Mouse (Mus musculus): ENCODE results near the gene Gm17617. TPM values are rescaled to one million over a fixed set of nuclear protein-coding genes. Genes with fewer than 3 reads are reported as not detected.

Gm17617 gene
- total RNA-seq (2022): not detected

DNA sequence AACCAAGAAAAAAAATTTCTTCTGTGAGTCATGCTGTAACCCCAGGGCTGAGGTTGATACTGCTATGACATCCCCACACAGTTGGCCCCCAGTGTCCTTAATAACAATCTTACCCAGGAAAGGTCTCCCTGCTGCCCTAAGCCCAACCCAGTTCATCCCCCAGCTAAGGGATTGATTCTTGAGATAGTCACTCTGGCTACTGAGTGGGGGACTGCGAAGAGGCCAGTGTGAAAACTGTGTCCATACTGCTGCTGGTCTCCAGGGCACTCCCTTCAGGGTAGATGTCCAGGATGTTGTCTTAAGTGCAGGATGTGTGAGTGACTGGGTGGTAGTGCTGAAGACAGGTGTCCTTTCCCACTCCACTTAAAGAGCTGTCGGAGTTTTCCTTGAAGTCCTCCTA lies at the start of gene Gm17617:
Gene Gm17617, minus strand, starts transcription at position 101 of the 400 bp plus-strand sequence.
- no peak for DNase-seq (ENCODE audit: low spot score in 2 of 2)

DNA sequence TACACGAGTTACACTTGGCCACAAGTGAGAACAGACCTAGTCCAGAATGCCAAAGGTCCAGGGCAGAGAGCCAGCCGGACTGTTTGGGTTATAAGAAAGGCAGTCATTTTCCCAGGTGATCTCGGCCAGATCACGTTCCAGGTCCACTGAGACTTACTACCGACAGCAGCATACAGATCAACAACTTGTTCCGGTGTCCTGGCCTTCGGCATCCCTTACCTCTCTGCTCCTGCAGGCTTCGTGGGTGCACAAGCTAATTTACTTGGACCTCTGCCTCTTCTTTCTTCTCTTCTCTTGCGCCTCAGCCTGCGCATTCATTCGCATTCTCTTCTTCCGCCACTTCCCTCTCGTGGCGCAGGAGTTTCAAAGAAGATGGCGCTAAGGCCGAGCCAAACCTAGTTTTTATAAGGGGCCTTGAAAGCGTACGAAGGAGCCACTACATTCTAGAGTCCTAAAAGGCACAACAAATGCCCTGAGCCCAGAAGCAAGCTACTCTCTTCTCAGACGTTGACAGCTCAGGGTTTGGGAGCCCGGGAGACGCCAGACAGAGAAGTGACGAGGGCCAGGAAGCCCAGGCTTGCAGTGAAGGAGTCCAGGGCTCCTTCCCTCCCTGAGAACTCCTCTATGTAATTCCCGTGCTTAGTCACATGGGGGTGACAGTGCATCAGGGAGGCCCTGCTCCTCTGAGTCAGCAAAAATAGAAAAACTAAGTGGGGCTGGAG lies 49.0 kb upstream of the Gm17617 start:
- DNase-seq (ENCODE audit: low spot score in 2 of 2): peak; percentile 50 to 55

DNA sequence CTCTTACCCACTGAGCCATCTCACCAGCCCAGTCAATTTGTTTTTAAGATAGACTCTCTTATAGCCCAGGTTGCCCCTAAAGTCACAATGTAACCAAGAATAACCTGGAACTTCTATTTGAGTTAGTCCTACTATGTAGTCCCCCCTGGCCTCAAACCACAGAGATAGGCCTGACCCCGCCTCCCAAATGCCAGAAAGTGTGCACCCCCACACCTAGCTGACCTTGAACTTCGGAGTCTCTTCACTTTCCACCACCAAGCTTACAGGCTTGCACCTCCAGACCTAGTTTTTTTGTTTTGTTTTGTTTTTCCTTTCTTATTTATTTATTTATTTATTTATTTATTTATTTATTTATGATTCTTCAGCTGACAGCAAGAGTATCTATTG lies 48.4 kb upstream of the Gm17617 start:
- DNase-seq (ENCODE audit: low spot score in 2 of 2): no peak

DNA sequence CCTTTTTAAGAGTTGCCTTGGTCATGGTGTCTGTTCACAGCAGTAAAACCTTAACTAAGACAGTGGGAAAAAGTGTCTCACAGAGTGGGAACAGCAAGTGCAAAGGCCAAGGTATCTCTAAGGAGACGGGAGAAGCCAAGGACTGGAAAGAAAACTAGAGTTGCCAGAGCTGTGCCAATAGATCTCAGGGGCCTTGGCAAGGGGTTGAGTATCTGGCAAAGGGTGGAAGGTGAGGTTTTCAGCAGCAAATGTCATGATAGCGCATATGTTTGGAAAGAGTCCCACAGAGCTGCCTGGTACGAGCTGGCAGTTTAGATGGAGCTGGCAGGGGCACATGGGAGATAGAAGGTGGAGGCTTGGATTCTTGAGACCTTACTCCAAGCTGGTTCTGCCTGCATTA lies 46.2 kb upstream of the Gm17617 start:
- DNase-seq (ENCODE audit: low spot score in 2 of 2): no peak

DNA sequence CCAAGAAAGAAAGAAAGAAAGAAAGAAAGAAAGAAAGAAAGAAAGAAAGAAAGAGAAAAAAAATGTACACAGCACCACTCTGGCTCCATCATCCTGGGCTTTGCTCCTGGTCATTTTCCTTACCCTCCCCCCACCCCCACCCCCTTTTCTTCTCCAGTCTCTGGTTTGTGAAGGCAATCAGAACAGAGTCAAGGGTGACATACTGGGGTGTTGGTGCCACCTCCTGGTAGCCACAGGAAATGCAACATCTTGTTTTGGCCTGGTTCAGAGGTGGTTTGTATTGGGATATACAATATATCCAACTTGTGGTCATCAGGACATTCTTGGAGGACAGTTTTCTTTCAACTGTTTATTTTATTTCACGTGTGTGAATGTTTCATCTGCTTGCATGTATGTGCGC lies 45.2 kb upstream of the Gm17617 start:
- DNase-seq (ENCODE audit: low spot score in 2 of 2): peak; percentile 58 to 85

DNA sequence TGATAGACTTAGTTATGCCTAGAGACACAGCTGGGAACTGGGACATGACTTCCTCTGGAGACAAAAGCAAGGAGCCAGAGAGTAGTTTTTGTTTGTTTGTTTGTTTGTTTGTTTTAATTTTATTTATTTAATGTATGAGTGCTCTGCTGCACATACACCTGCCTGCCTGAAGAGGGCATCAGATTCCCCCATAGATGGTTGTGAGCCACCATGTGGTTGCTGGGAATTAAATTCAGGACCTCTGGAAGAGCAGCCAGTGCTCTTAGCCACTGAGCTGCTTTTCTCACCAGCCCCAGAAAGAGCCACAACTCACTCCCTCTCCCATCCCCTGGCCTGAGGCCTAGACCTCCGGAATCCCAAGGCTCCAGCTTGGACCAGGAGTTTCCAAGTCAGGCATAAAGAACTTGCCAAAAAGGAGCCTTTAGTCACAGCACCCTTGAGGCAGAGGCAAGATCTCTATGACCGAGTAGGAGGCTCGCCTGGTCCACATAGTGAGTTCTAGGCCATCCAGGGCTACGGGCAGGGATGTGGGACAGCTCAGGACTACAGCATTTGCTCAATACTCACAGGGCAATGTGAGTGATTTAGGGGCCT lies 44.7 kb upstream of the Gm17617 start:
- no peak for DNase-seq (ENCODE audit: low spot score in 2 of 2)

DNA sequence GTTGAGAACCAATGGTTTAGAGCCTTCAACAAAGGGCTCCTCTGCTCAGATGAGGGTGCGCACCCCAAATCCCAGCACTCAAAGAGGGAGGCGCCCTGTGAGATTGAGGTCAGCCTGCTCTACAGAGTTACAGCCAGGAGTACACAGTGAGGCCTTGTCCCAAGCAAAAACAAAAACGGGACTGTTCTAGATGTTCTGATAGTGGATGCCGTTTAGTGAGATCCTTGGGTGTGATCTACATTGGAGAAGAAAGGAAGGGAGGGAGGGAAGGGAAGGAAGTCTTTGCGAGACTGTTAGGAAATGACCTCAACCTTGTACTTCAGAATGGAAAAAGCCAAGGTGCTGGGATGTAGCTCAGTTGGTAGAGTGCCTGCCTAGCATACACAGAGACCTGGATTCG lies 42.9 kb upstream of the Gm17617 start:
- no peak for DNase-seq (ENCODE audit: low spot score in 2 of 2)

DNA sequence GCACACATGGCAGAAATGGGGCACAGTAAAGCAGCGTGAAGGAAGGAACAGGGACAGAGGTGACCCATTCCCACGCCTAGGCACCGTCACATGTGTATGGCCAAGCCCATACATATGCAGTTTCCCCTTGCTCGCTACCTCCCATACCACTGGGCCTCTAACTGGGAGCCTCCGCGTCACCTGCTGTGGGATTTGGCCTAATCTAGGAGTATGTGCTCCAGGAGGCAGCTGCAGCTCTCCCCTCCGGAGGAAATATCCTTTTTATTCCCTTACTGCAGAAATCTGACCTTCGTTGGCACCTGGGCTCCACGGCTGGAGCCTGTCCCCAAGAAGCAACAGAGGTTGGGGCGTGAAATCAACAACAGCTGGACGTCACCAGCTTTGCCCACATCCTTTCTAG lies 41.0 kb upstream of the Gm17617 start:
- DNase-seq (ENCODE audit: low spot score in 2 of 2): no peak

DNA sequence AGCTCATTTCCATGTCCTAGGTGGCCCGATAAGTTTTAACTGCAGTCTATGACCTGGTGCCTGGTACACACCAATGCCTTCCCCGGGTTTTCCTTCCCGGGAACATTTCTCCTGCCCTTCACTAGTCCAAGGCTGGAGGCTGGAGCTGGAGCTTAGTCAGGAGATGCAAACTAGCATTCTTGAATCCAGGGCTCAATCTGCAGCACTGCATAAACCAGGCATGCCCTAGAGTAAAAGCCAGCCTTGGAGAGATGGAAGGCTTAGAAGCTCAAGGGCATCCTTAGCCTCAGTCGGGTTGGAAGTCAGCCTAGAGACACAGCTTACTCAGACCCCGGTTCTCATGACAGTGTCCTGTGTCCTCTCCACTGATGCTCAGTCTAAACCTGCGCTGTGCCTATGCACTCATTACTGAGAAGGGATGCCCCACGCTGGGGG lies 39.0 kb upstream of the Gm17617 start:
- DNase-seq (ENCODE audit: low spot score in 2 of 2): no peak

DNA sequence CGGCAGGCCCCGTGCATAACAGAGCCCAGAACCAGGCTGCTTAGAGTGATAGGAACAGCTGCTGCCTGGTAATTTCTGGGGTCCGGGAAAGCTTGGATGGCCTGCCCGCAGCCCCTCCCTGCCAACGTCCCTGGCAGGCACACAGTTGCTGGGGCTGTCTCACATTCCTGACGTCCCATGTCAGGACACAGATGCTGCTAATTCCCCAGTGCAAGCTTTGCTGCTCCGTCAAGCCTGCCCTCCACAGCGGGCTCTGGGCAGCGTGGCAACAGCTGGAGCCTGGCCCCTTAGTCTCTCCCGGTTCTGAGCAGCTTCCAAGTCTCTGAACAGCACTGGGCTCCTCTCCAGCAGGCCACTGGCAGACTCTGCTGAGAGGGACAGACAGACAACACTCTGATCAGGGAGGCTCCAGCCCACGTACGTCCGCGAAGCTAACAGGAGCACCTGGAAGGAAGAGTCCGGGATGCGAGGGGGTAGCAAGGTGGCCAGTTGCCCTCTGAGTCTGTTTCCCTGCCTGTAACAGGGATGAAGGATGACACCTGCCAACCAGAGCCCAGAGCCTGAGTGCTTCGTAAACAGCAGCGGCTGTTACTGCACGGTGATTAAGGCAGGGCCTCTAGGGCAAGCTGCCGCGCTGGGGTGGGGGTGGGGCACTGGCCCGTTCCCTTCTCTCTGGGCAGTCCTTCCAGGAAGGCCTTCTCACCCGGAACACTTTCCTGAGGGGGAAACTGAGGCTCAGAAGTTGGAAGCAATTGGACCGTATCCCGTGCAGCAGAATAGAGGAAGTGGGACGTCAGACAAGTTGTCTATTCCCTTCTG lies 38.4 kb upstream of the Gm17617 start:
- DNase-seq (ENCODE audit: low spot score in 2 of 2): peak; percentile 55 to 66

DNA sequence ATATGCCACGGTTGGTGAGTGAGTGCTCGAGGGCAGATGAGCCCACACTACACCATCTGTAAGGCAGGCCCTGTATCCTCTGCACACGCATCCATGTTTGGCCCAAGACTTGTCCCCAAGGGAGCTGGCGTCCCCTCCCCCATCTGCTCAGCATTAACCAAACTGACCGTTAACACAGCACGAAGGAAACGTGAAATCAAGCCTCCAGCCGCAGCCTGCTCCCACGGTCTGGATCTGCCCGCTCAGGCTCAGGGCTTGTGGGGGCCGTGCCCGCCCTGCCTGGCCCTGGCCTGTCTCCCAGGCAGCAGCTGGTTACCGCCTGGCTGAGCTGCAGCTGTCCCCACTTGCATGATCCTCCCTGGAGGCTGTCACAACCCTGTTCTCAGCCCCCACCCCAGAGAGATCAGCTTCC lies 35.6 kb upstream of the Gm17617 start:
- peak in 1 of 2 experiments; percentile 50 for DNase-seq (ENCODE audit: low spot score in 2 of 2)

DNA sequence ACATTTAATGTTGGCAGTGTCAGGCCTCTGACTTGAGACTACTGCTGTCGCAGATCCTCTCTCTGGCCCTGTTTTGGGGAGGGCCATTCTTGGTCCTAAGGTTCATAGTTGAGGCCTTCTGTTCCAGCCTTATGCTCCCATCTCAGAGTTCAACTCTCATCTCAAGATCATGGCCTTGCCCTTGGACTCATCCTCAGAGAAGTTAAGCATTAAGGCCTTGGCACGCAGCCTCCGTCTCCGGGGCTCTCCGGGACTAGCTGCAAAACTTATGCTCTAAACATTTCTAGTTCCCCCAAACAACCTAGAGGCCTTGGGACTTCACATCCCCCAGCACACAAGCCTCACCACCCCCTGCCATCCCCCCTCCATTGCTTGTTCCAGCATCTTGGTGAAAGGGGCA lies 34.9 kb upstream of the Gm17617 start:
- DNase-seq (ENCODE audit: low spot score in 2 of 2): no peak

DNA sequence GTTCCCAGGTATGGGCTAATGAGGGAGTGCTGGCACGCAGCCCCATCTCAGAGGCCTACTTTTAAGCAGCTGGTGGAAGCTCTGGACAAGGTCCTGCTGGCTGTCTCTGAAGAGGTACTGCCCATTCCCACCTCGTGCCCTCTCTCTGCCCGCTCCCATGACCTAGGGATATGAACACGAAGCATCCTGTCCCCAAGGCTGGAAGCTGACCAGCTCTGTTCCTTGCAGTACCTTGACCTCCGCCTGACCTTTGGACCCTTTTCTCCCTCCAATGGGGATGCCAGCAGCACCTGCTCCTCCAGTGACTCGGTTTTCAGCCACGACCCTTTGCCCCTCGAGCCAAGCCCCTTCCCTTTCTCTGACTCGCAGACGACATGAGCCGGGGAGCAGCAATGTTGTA lies 34.5 kb upstream of the Gm17617 start:
- no peak for DNase-seq (ENCODE audit: low spot score in 2 of 2)

DNA sequence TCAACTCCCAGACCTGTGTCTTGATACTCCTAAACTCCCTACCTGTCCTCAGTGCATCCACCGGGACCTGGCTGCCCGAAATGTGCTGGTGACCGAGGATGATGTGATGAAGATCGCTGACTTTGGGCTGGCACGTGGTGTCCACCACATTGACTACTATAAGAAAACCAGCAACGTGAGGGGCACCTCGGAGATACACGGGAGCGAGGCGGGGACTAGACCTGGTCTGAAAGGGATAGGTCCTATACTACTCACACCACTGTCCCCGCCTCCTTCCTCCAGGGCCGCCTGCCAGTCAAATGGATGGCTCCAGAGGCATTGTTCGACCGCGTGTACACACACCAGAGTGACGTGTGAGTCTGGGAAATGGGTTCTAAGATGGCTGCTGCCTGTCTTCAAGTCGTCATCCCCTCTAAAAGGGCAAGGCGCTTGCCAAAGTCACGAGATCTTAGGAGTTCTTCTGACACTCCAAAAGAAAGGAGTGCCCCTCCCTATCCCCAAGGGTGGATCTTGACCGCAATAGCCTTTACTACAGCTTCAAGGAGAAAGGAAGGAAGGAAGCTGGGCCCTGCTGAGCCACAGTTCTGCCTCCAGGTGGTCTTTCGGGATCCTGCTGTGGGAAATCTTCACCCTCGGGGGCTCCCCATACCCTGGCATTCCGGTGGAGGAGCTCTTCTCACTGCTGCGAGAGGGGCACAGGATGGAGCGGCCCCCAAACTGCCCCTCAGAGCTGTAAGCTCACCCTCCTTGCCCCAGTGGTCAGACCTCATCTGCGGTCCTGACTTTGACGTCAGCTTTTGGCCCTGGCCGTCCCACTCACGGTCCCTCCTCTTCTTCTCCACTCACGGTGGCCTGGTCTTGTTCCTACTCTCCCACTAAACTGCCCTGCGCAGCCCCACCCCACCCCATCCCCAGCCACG lies 33.7 kb upstream of the Gm17617 start:
- DNase-seq (ENCODE audit: low spot score in 2 of 2): no peak

DNA sequence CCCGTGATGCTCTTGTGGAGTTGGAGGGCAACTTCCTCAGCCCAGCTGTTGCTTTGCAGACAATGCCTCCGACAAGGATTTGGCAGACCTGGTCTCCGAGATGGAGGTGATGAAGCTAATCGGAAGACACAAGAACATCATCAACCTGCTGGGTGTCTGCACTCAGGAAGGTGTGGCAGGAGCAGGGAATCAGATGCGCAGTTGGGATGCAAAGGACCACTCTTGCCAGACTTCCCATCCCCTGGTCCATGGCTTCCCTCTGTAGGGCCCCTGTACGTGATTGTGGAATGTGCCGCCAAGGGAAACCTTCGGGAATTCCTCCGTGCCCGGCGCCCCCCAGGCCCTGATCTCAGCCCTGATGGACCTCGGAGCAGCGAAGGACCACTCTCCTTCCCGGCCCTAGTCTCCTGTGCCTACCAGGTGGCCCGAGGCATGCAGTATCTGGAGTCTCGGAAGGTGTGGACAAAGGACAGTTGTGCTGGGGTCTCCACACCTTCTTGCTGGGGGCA lies 32.5 kb upstream of the Gm17617 start:
- no peak for DNase-seq (ENCODE audit: low spot score in 2 of 2)

DNA sequence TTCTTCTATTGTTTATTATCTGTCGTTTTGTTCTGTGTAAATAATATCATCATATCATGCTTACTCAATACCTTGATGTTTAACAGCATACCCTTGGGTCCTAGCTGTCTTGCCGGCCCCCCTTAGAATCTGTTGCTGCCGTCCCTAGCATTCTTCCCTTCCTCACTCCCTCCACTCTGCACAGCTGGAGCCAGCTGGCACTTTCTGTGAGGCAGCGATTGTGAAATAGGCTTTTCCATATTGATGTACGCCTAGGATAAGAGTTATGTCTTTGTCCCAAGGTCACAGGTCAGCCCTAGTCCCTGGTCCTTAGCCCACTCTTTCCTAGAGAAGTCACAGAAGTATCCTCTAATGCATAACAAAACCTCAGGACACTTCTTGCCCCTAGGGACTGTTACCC lies 30.2 kb upstream of the Gm17617 start:
- no peak for DNase-seq (ENCODE audit: low spot score in 2 of 2)

DNA sequence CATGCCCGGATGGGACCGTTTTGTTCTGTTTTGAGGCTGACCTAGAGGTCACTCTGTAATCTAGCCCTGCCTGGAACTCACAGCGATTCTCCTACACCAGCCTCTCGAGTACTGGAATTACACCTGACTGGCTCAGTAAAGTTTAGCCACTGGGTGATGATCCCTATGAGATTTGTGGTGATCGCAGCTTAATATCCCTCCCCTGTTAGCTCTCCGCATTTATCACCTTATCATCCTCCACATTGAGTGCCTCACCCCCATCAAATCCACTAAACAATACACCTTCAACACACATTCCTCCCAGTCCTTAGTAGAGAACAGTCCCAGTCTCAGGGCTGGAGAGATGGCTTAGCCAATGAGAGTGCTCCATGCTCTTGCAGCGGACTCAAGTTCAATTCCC lies 29.0 kb upstream of the Gm17617 start:
- no peak for DNase-seq (ENCODE audit: low spot score in 2 of 2)

DNA sequence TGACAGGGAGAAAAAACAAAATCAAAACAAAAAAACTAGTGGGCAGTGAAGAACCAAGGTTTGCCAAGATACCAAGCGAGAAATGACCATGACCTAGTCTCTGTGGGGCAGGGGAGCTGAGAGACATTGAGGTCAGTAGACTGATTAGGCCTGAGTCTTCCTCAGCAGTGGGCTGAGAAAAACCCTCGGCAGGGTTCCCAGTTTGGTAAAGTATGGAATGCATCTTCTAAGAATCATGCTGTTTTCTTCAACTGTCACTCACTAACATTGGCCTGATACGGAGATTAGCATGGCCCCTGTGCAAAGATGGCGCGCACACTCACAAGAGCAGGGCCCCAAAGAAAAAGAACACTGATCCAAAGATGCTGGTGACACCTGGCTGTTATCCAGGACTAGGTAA lies 20.6 kb upstream of the Gm17617 start:
- no peak for DNase-seq (ENCODE audit: low spot score in 2 of 2)

DNA sequence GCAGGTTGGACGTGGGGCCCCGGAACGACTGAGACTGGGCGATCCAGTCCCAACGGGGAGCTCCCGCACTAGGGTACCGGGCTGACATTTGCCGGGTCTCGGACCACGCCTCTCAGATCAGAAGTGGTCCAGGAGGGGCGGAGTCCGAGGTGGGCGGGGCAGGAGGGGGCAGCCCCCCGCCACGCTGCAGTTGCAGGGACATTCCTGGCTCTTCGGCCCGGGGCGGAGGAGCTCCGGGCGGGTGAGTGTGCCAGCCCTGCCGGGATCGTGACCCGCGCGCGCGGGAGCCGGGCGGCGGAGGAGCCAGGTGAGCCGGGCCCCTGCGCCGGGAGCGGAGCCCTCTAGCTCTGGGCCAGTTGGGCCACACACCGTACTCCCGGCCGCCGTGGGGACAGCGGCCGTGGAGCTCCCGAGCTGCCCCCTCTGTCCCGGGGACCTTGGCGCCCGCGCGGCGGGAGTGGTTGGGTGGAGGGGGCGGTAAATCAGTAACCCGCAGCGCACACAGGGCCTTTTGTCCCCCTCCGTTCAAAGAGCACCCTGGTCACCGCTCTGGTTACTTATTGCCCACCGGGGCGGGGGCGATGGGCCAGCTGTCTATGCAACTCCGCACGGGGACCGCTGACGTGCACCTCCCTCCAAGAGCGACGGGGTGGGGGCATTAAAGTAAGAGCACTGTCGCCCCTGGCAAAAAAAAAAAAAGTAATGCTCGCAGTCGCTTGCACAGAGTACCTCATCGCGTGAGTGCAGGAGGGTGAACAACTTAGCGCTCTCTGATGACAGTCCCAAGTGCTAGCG lies 19.5 kb upstream of the Gm17617 start, which contains the start of gene Fgfr4:
Gene Fgfr4, plus strand, starts transcription at position 20 of the 795 bp plus-strand sequence.
- DNase-seq (ENCODE audit: low spot score in 2 of 2): no peak

DNA sequence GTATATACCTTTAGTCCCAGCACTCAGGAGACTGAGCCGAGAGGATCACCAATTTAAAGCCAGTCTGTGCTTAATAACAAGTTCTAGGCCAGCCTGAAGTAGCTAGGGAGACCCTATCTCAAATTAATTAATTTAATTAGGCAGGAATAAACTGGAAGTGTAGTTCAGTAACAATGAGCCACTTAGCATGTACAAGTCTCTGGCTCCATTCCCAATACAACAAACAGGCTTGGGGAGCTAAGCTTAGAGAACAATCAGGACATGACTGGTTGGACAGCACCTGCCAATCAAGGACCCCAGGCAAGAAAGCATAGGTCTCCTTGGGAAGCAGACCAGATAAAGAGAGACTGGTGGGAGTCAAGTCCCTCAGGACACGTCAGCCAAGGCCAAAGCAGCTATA lies 6.9 kb upstream of the Gm17617 start:
- no peak for DNase-seq (ENCODE audit: low spot score in 2 of 2)
